Mouse (Mus musculus): ENCODE measurements at regions not wholly inside any gene's neighbourhood (a gene's known extent, or its start where the extent isn't known, plus 50 kb on each side); places are given as distances from the start of the nearest gene placed in this dataset.
A peak's percentile ranks its signal among the peaks of the same experiment; 100 is the strongest.

- peak; percentile 89 for TF ChIP-seq CTCF (IDR thresholded peaks at IDR 0.05; ENCODE audit: borderline replicate concordance, extremely low read depth, insufficient read depth, insufficient read length)
- no peak for TF ChIP-seq POLR2A (IDR thresholded peaks at IDR 0.05; ENCODE audit: borderline replicate concordance, extremely low read depth, insufficient read depth, insufficient read length, poor library complexity, severe bottlenecking)
Measured at GRCm38 (mm10) chr1:41001154-41001949, 196.0 kb downstream of the Tmem182 start.
